Mouse (Mus musculus) ES-Bruce4 (cell line): ENCODE results near the gene Lmtk2. TPM values are rescaled to one million over a fixed set of nuclear protein-coding genes. Genes with fewer than 3 reads are reported as not detected.

ENCODE experiments used
- H3K27ac ChIP-seq: 2 replicates; pipeline ENCODE4 v1.5.1; 2012; ENCODE audit warnings: low read length, inconsistent platforms; ENCODE audit not compliant: insufficient read depth
- H3K27me3 ChIP-seq: 2 replicates; pipeline ENCODE4 v1.6.1; 2012; ENCODE audit warnings: mild to moderate bottlenecking, low read length, inconsistent platforms; ENCODE audit not compliant: control insufficient read depth, poor library complexity, insufficient read depth, severe bottlenecking
- H3K36me3 ChIP-seq: 2 replicates; pipeline ENCODE4 v1.6.1; 2012; ENCODE audit warnings: inconsistent platforms, mild to moderate bottlenecking, low read length, moderate library complexity; ENCODE audit not compliant: control insufficient read depth, poor library complexity, insufficient read depth, severe bottlenecking
- H3K4me1 ChIP-seq: one replicate; pipeline ENCODE4 v1.8.1; 2011; ENCODE audit warnings: low read length; ENCODE audit not compliant: control insufficient read depth, insufficient read depth
- H3K4me3 ChIP-seq: 2 replicates; pipeline ENCODE4 v1.5.1; 2011; ENCODE audit warnings: low read depth, mild to moderate bottlenecking, low read length
- H3K9ac ChIP-seq: 2 replicates; pipeline ENCODE4 v1.6.1; 2012; ENCODE audit warnings: low read depth, mild to moderate bottlenecking, inconsistent platforms; ENCODE audit not compliant: poor library complexity, severe bottlenecking
- H3K9me3 ChIP-seq: replicated peaks from 2 replicates; pipeline ENCODE4 v1.6.1; 2012; ENCODE audit warnings: mild to moderate bottlenecking, low read length, inconsistent platforms; ENCODE audit not compliant: control insufficient read depth, poor library complexity, insufficient read depth, severe bottlenecking
- CTCF ChIP-seq: IDR thresholded peaks from one replicate; pipeline ENCODE4 v1.8.1; 2011; ENCODE audit warnings: low read depth, low read length
- EP300 ChIP-seq: IDR thresholded peaks from 2 replicates; pipeline ENCODE4 v1.6.1; 2011; ENCODE audit warnings: low read depth, low read length; ENCODE audit not compliant: insufficient read depth
- POLR2A ChIP-seq: IDR thresholded peaks from one replicate; pipeline ENCODE4 v1.8.1; 2011; ENCODE audit warnings: low read length; ENCODE audit not compliant: insufficient read depth
- polyA plus RNA-seq: library from polyadenylated mRNA; stranded (reverse); fragments of >200 nt; gene quantifications from 2 replicates; pipeline ENCODE4 v1.2.4, GENCODE M21; 2011; ENCODE audit warnings: low read depth; ENCODE audit not compliant: missing spikeins, insufficient read depth, insufficient read length

Lmtk2 gene
- polyA plus RNA-seq, 1 experiment, result 47.1 TPM

- Histone ChIP-seq H3K9me3 (no peaks in the 10 kb centered on the region), H3K36me3 (no peaks in the 10 kb centered on the region)
- TF ChIP-seq POLR2A (no peak), CTCF (no peak), EP300 (no peak)
Observed at GRCm38 (mm10) chr5:144203398-144203959, 103.2 kb downstream of the Lmtk2 start.

GRCm38 (mm10) chr5:144204303-144204702 lies 104.1 kb downstream of the Lmtk2 start:
- H3K4me3 ChIP-seq, result no peak overlapping the region
- no peaks in the 10 kb centered on the region for H3K36me3 ChIP-seq
- H3K4me1 ChIP-seq, result no peaks in the 10 kb centered on the region
- no peak overlapping the region for H3K9ac ChIP-seq
- H3K9me3 ChIP-seq, result no peaks in the 10 kb centered on the region
- no peaks in the 10 kb centered on the region for H3K27me3 ChIP-seq
- H3K27ac ChIP-seq, result no peak overlapping the region
- TF ChIP-seq POLR2A (no peak), CTCF (no peak), EP300 (no peak)

More at GRCm38 (mm10) chr5:144203398-144203959, 103.2 kb downstream of the Lmtk2 start:
- H3K9ac ChIP-seq, result no peak overlapping the region
- no peaks in the 10 kb centered on the region for H3K4me1 ChIP-seq
- no peaks in the 10 kb centered on the region for H3K27me3 ChIP-seq
- no peak overlapping the region for H3K27ac ChIP-seq
- H3K4me3 ChIP-seq, result no peak overlapping the region

GRCm38 (mm10) chr5:144204911-144205310 lies 104.7 kb downstream of the Lmtk2 start:
- Histone ChIP-seq H3K36me3 (no peaks in the 10 kb centered on the region), H3K4me3 (no peak overlapping the region), H3K9ac (no peak overlapping the region), H3K4me1 (no peaks in the 10 kb centered on the region), H3K9me3 (no peaks in the 10 kb centered on the region), H3K27ac (no peak overlapping the region), H3K27me3 (no peaks in the 10 kb centered on the region)
- TF ChIP-seq POLR2A (no peak), EP300 (no peak), CTCF (no peak)

- H3K4me3 ChIP-seq, result no peak overlapping the region
- no peaks in the 10 kb centered on the region for H3K4me1 ChIP-seq
- TF ChIP-seq POLR2A (no peak), EP300 (no peak), CTCF (no peak)
- no peak overlapping the region for H3K27ac ChIP-seq
- no peak overlapping the region for H3K9ac ChIP-seq
- H3K36me3 ChIP-seq, result no peaks in the 10 kb centered on the region
- H3K9me3 ChIP-seq, result no peaks in the 10 kb centered on the region
- H3K27me3 ChIP-seq, result no peaks in the 10 kb centered on the region
Observed at GRCm38 (mm10) chr5:144206069-144206468, 105.8 kb downstream of the Lmtk2 start.

- no peaks in the 10 kb centered on the region for H3K4me1 ChIP-seq
- no peak overlapping the region for H3K27ac ChIP-seq
- H3K9ac ChIP-seq, result no peak overlapping the region
- H3K27me3 ChIP-seq, result no peaks in the 10 kb centered on the region
- H3K36me3 ChIP-seq, result no peaks in the 10 kb centered on the region
- H3K4me3 ChIP-seq, result no peak overlapping the region
- H3K9me3 ChIP-seq, result no peaks in the 10 kb centered on the region
- no peak for TF ChIP-seq POLR2A
- TF ChIP-seq CTCF, result peak; percentile 87
Observed at GRCm38 (mm10) chr5:144207478-144207877, 107.2 kb downstream of the Lmtk2 start.

GRCm38 (mm10) chr5:144214453-144214852 lies 114.2 kb downstream of the Lmtk2 start:
- Histone ChIP-seq H3K36me3 (no peaks in the 10 kb centered on the region), H3K27me3 (no peaks in the 10 kb centered on the region), H3K9ac (no peak overlapping the region), H3K9me3 (no peaks in the 10 kb centered on the region), H3K4me1 (peaks cover 3% of the 10 kb centered on the region), H3K4me3 (no peak overlapping the region), H3K27ac (no peak overlapping the region)
- TF ChIP-seq POLR2A, result no peak
- TF ChIP-seq CTCF, result peak; percentile 97
